Comparison of ENCODE assay signal across 8 mouse cellular contexts in the genomic region with DNA sequence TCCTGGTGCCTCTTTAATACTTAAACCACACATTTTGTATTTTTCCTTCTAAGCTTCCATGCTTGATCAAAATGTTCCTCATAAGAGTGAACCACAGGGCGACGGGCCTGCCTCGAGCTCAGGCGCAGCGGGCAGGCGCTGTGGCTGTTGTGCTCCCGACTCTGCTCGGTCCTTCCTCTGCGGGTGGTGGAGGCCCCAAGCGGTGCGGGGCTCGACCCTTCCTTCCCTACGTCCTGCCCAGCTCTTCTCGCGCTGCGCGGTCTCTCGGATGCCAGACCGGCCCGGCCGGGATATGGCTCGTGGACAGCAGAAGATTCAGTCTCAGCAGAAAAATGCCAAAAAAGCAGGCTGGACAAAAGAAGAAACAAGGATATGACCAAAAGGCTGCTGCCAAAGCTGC. TPM values are rescaled to one million over a fixed set of nuclear protein-coding genes. Genes with fewer than 3 reads are reported as not detected.
DNase-seq lines count a peak whose midpoint lies in the region; ATAC-seq and TF ChIP-seq lines count a peak whose summit lies in the region.

No protein-coding gene starts in this region.

- no peaks in the 10 kb centered on the region for H3K36me3 ChIP-seq in forebrain, embryonic 10.5 days (replicated peaks)
- no peaks in the 10 kb centered on the region for H3K36me3 ChIP-seq in forebrain, embryonic 16.5 days (ENCODE audit: control insufficient read depth, insufficient read depth)
- H3K36me3 ChIP-seq in forebrain, embryonic 12.5 days (replicated peaks): no peaks in the 10 kb centered on the region
- H3K36me3 ChIP-seq in liver, adult 2 months (ENCODE audit: control insufficient read depth, insufficient read depth, low read length): no peaks in the 10 kb centered on the region

- TF ChIP-seq CTCF in liver, adult 2 months (IDR thresholded peaks at IDR 0.05; ENCODE audit: low read depth, low read length): no peak

- H3K9ac ChIP-seq in forebrain, embryonic 16.5 days (replicated peaks; ENCODE audit: low read depth, low read length): no peak overlapping the region
- H3K9ac ChIP-seq in forebrain, embryonic 12.5 days: peak overlapping the region; percentile 48; the same call in 1 of the 2 replicates
- 0 out of 2 replicates have a peak overlapping the region, but pooled peaks have one; percentile 35 for H3K9ac ChIP-seq in liver, adult 2 months (ENCODE audit: low read depth, low read length)

- peaks cover 5% of the 10 kb centered on the region for H3K4me1 ChIP-seq in forebrain, embryonic 10.5 days
- H3K4me1 ChIP-seq in forebrain, embryonic 16.5 days (replicated peaks; ENCODE audit: control insufficient read depth, insufficient read depth, low read length): no peaks in the 10 kb centered on the region
- 0 out of 2 replicates have a peak, but pooled peaks cover 3% of the 10 kb centered on the region for H3K4me1 ChIP-seq in forebrain, embryonic 12.5 days
- H3K4me1 ChIP-seq in liver, adult 2 months (ENCODE audit: control insufficient read depth, insufficient read depth, low read length): no peaks in the 10 kb centered on the region

- DNase-seq in forebrain, embryonic 10.5 days (ENCODE audit: extremely low spot score, low spot score): peak; percentile 17
- peak; percentile 21 for DNase-seq in ES-CJ7 (ENCODE audit: low read depth, low spot score)
- DNase-seq in liver, adult 2 months (ENCODE audit: extremely low read depth, low read depth, low spot score): no peak
- DNase-seq in frontal cortex, postnatal 10 days (ENCODE audit: low spot score in 2 of 2): no peak
- no peak for DNase-seq in urinary bladder, postnatal 10 days (ENCODE audit: low spot score)
- no peak for DNase-seq in lung, postnatal 14 days

- peak overlapping the region; percentile 37 for H3K4me3 ChIP-seq in forebrain, embryonic 10.5 days
- no peak overlapping the region for H3K4me3 ChIP-seq in forebrain, embryonic 16.5 days (replicated peaks; ENCODE audit: low read length)
- H3K4me3 ChIP-seq in forebrain, embryonic 12.5 days (replicated peaks): 0 out of 2 replicates have a peak overlapping the region, but pooled peaks have one; percentile 19
- peak overlapping the region; percentile 7; the same call in 1 of the 2 replicates for H3K4me3 ChIP-seq in liver, adult 2 months (ENCODE audit: insufficient read depth, low read depth, low read length)

- no peak overlapping the region for H3K4me2 ChIP-seq in forebrain, embryonic 16.5 days (ENCODE audit: low read length)
- H3K4me2 ChIP-seq in forebrain, embryonic 12.5 days: peak overlapping the region; percentile 37

- H3K27me3 ChIP-seq in forebrain, embryonic 10.5 days (ENCODE audit: poor library complexity, severe bottlenecking): peaks cover 5% of the 10 kb centered on the region; the same call in 1 of the 2 replicates
- H3K27me3 ChIP-seq in forebrain, embryonic 16.5 days (replicated peaks; ENCODE audit: control insufficient read depth, insufficient read depth, low read length): no peaks in the 10 kb centered on the region
- H3K27me3 ChIP-seq in forebrain, embryonic 12.5 days: no peaks in the 10 kb centered on the region
- peaks cover 3% of the 10 kb centered on the region; the same call in 1 of the 2 replicates for H3K27me3 ChIP-seq in liver, adult 2 months (ENCODE audit: control insufficient read depth, insufficient read depth, low read length)

- H3K27ac ChIP-seq in forebrain, embryonic 10.5 days: peak overlapping the region; percentile 66; the same call in 1 of the 2 replicates
- H3K27ac ChIP-seq in forebrain, embryonic 16.5 days (ENCODE audit: low read length): no peak overlapping the region
- H3K27ac ChIP-seq in forebrain, embryonic 12.5 days: no peak overlapping the region
- no peak overlapping the region for H3K27ac ChIP-seq in liver, adult 2 months (replicated peaks; ENCODE audit: insufficient read depth, low read depth, low read length)

- H3K79me2 ChIP-seq in liver, adult 2 months (ENCODE audit: control insufficient read depth, insufficient read depth, low read length): no peaks in the 10 kb centered on the region

- ATAC-seq in forebrain, embryonic 16.5 days: no peak
- ATAC-seq in forebrain, embryonic 12.5 days (ENCODE audit: low FRiP score): no peak

- H3K9me3 ChIP-seq in forebrain, embryonic 10.5 days: no peaks in the 10 kb centered on the region
- no peaks in the 10 kb centered on the region for H3K9me3 ChIP-seq in forebrain, embryonic 16.5 days (ENCODE audit: control insufficient read depth, low read length)
- no peaks in the 10 kb centered on the region for H3K9me3 ChIP-seq in forebrain, embryonic 12.5 days

- no peak for TF ChIP-seq POLR2A in liver, adult 2 months (IDR thresholded peaks at IDR 0.05; ENCODE audit: extremely low read depth, insufficient read depth, low read length)

- WGBS in forebrain, embryonic 10.5 days: 8% methylated on average over 22 of the region's 22 CpGs
- WGBS in forebrain, embryonic 16.5 days: 14% methylated on average over 22 of the region's 22 CpGs
- WGBS in forebrain, embryonic 12.5 days: 13% methylated on average over 22 of the region's 22 CpGs
- WGBS in liver, adult 2 months: 17% methylated on average over 22 of the region's 22 CpGs

RNA-seq across cellular contexts. Expression of a gene that starts 6.0 kb away (rescaled TPM):
- polyA plus RNA-seq in forebrain, embryonic 10.5 days (2016; fragmentation: Nextera tagmentation; extraction: Ambion mirVana): 2.4 and 4.0 TPM in 2 replicates
- polyA plus RNA-seq in forebrain, embryonic 16.5 days (2015; fragmentation: Nextera tagmentation; extraction: Ambion mirVana): 2.7 and 5.1 TPM in 2 replicates
- polyA plus RNA-seq in forebrain, embryonic 12.5 days (2016; fragmentation: Nextera tagmentation; extraction: Ambion mirVana): 5.9 and 6.1 TPM in 2 replicates
- 1.8 and 2.4 TPM in 2 replicates for total RNA-seq in liver, adult 2 months (2014; rRNA removed)
- polyA plus RNA-seq in liver, adult 2 months (2012; rRNA removed): 0.09 TPM in 2 replicates

Comparison
In these comparisons a context has a peak if more than half of its experiments do, and no peak if none do; other contexts are left out.
1. DNase-seq: peak in forebrain, embryonic 10.5 days (single experiment) and ES-CJ7 (single experiment); none in liver, adult 2 months (single experiment), frontal cortex, postnatal 10 days (0 of 2), urinary bladder, postnatal 10 days (single experiment) and lung, postnatal 14 days (single experiment).